Mouse (Mus musculus): ENCODE results near the gene Kmt2b. TPM values are rescaled to one million over a fixed set of nuclear protein-coding genes. Genes with fewer than 3 reads are reported as not detected.

Gene Kmt2b
- total RNA-seq, 4 experiments from 2014 or later: 43.7 to 52.9 (median 47.6) TPM

GRCm38 (mm10) chr7:30544327-30544726 lies 44.2 kb downstream of the Kmt2b start:
- no peak for DNase-seq (ENCODE audit: low spot score in 2 of 2)

- no peak for DNase-seq (ENCODE audit: low spot score in 2 of 2)
Observed at GRCm38 (mm10) chr7:30540572-30540971, 48.0 kb downstream of the Kmt2b start.

GRCm38 (mm10) chr7:30534633-30535577 lies 53.6 kb downstream of the Kmt2b start, which contains the start of gene Arhgap33:
Gene Arhgap33 (minus strand): TSS chr7:30535060.
- DNase-seq (ENCODE audit: low spot score in 2 of 2): peak; percentile 88 to 98

GRCm38 (mm10) chr7:30533941-30534632 lies 54.4 kb downstream of the Kmt2b start:
- no peak for DNase-seq (ENCODE audit: low spot score in 2 of 2)

GRCm38 (mm10) chr7:30532931-30533330 lies 55.6 kb downstream of the Kmt2b start:
- DNase-seq (ENCODE audit: low spot score in 2 of 2): no peak

GRCm38 (mm10) chr7:30531291-30531815 lies 57.2 kb downstream of the Kmt2b start:
- DNase-seq (ENCODE audit: low spot score in 2 of 2): peak; percentile 58 to 85

GRCm38 (mm10) chr7:30526981-30527380 lies 61.5 kb downstream of the Kmt2b start:
- no peak for DNase-seq (ENCODE audit: low spot score in 2 of 2)

GRCm38 (mm10) chr7:30526399-30526798 lies 62.1 kb downstream of the Kmt2b start:
- no peak for DNase-seq (ENCODE audit: low spot score in 2 of 2)

- no peak for DNase-seq (ENCODE audit: low spot score in 2 of 2)
Observed at GRCm38 (mm10) chr7:30525954-30526353, 62.6 kb downstream of the Kmt2b start.

GRCm38 (mm10) chr7:30524487-30524886 lies 64.0 kb downstream of the Kmt2b start:
- no peak for DNase-seq (ENCODE audit: low spot score in 2 of 2)

- no peak for DNase-seq (ENCODE audit: low spot score in 2 of 2)
Observed at GRCm38 (mm10) chr7:30522871-30523270, 65.7 kb downstream of the Kmt2b start.

- no peak for DNase-seq (ENCODE audit: low spot score in 2 of 2)
Observed at GRCm38 (mm10) chr7:30520856-30521255, 67.7 kb downstream of the Kmt2b start.

- no peak for DNase-seq (ENCODE audit: low spot score in 2 of 2)
Observed at GRCm38 (mm10) chr7:30520396-30520795, 68.1 kb downstream of the Kmt2b start.

Small RNAs within 50 kb of the gene (microRNA-seq; reads per million reads assigned to microRNA genes)
- gene Gm38670 (0.63 to 0.88 reads per million in 2 experiments), gene Mir3569 (0.66 to 1.3 reads per million in 2 experiments)

Other genes with a start within 250 kb of the Kmt2b start
- gene Lrfn3, start 226.0 kb downstream of the Kmt2b start, total RNA-seq (2022): 10 to 100 TPM; 29.0 to 31.8 (median 31.0) TPM
- 100 to 1,000 TPM in 2 of 4 experiments, 10 to 100 TPM in 2; 25.2 to 334 (median 134) TPM for gene Tyrobp, start 175.0 kb downstream of the Kmt2b start, total RNA-seq (2022)
- 1 to 10 TPM in 3 of 4 experiments, not detected in 1; 1.4 to 3.0 (median 2.1) TPM for gene Hcst, start 168.9 kb downstream of the Kmt2b start, total RNA-seq (2022)
- 1 to 10 TPM; 2.2 to 4.5 (median 2.8) TPM for gene Nfkbid, start 167.0 kb downstream of the Kmt2b start, total RNA-seq (2022)
- 1,000 to 10,000 TPM; 1,239 to 1,309 (median 1,269) TPM for gene Aplp1, start 143.2 kb downstream of the Kmt2b start, total RNA-seq (2022)
- gene Kirrel2, start 131.0 kb downstream of the Kmt2b start, total RNA-seq (2022): 10 to 100 TPM in 1 of 4 experiments, 1 to 10 TPM in 3; 5.5 to 10.2 (median 7.5) TPM
- under 1 TPM; 0.68 to 0.82 (median 0.75) TPM for gene Nphs1, start 130.4 kb downstream of the Kmt2b start, total RNA-seq (2022)
- gene Prodh2, start 95.1 kb downstream of the Kmt2b start, total RNA-seq (2022): not detected
- 100 to 1,000 TPM; 177 to 184 (median 178) TPM for gene Arhgap33, start 53.7 kb downstream of the Kmt2b start, total RNA-seq (2022)
- gene Hspb6, start 36.5 kb downstream of the Kmt2b start, total RNA-seq (2022): 1 to 10 TPM; 5.5 to 8.1 (median 6.4) TPM
- 1 to 10 TPM; 3.4 to 4.4 (median 4.0) TPM for gene Proser3, start 36.4 kb downstream of the Kmt2b start, total RNA-seq (2022)
- gene Lin37, start 28.9 kb downstream of the Kmt2b start, total RNA-seq (2022): 10 to 100 TPM; 33.8 to 45.0 (median 41.1) TPM
- gene U2af1l4, start 25.4 kb downstream of the Kmt2b start, total RNA-seq (2022): 10 to 100 TPM; 61.5 to 76.6 (median 71.7) TPM
- gene Gm49396, start 25.4 kb downstream of the Kmt2b start, total RNA-seq (2022): 1 to 10 TPM; 5.7 to 7.5 (median 6.3) TPM
- 100 to 1,000 TPM in 3 of 4 experiments, 10 to 100 TPM in 1; 97.2 to 102 (median 101) TPM for gene Psenen, start 25.1 kb downstream of the Kmt2b start, total RNA-seq (2022)
- 1 to 10 TPM; 2.5 to 3.8 (median 2.8) TPM for gene Igflr1, start 23.3 kb downstream of the Kmt2b start, total RNA-seq (2022)
- gene Zbtb32, start 10.2 kb upstream of the Kmt2b start, total RNA-seq (2022): not detected
- gene Upk1a, start 24.1 kb upstream of the Kmt2b start, total RNA-seq (2022): under 1 TPM in 3 of 4 experiments, not detected in 1; 0.23 to 0.51 (median 0.35) TPM
- 100 to 1,000 TPM; 641 to 753 (median 694) TPM for gene Cox6b1, start 37.4 kb upstream of the Kmt2b start, total RNA-seq (2022)
- not detected for gene Etv2, start 47.1 kb upstream of the Kmt2b start, total RNA-seq (2022)
- gene Rbm42, start 61.6 kb upstream of the Kmt2b start, total RNA-seq (2022): 10 to 100 TPM; 57.5 to 68.0 (median 63.6) TPM
- gene Haus5, start 76.3 kb upstream of the Kmt2b start, total RNA-seq (2022): 1 to 10 TPM; 5.6 to 9.1 (median 7.3) TPM
- not detected for gene Pmis2, start 82.9 kb upstream of the Kmt2b start, total RNA-seq (2022)
- not detected for gene 2200002J24Rik, start 110.2 kb upstream of the Kmt2b start, total RNA-seq (2022)
- 1 to 10 TPM in 3 of 4 experiments, under 1 TPM in 1; 0.57 to 2.0 (median 1.6) TPM for gene Atp4a, start 123.5 kb upstream of the Kmt2b start, total RNA-seq (2022)
- gene Tmem147, start 140.8 kb upstream of the Kmt2b start, total RNA-seq (2022): 100 to 1,000 TPM; 113 to 127 (median 115) TPM
- not detected for gene Gapdhs, start 155.0 kb upstream of the Kmt2b start, total RNA-seq (2022)
- gene Sbsn, start 162.7 kb upstream of the Kmt2b start, total RNA-seq (2022): 10 to 100 TPM; 12.0 to 17.3 (median 13.7) TPM
- gene Dmkn, start 175.0 kb upstream of the Kmt2b start, total RNA-seq (2022): 1 to 10 TPM; 4.1 to 5.2 (median 4.7) TPM
- not detected for gene Krtdap, start 199.2 kb upstream of the Kmt2b start, total RNA-seq (2022)
- not detected for gene Ffar2, start 235.0 kb upstream of the Kmt2b start, total RNA-seq (2022)